Mouse (Mus musculus): ENCODE results near the gene Mief1. TPM values are rescaled to one million over a fixed set of nuclear protein-coding genes. Genes with fewer than 3 reads are reported as not detected.
A peak's percentile ranks its signal among the peaks of the same experiment; 100 is the strongest.

The Mief1 gene
- polyA plus RNA-seq, 1 experiment from 2014 or later, result 38.5 TPM

GRCm38 (mm10) chr15:80235535-80235934, 1.7 kb downstream of the Mief1 start, which contains the start of gene AC140267.1:
Gene AC140267.1, plus strand, starts transcription at chr15:80235835.
- Histone ChIP-seq H3K27me3 (ENCODE audit: control insufficient read depth, insufficient read depth, low read length) (no peaks in the 10 kb centered on the region), H3K4me3 (ENCODE audit: low read depth, low read length) (peak within 1 kb of the TSS; percentile 95), H3K9me3 (ENCODE audit: control insufficient read depth, low read length) (no peaks in the 10 kb centered on the region), H3K36me3 (ENCODE audit: control insufficient read depth, insufficient read depth, low read length) (no peaks in the 10 kb centered on the region), H3K4me1 (replicated peaks; ENCODE audit: control insufficient read depth, insufficient read depth, low read length) (no peaks in the 10 kb centered on the region), H3K4me2 (replicated peaks; ENCODE audit: low read depth, low read length) (peak within 1 kb of the TSS; percentile 80), H3K9ac (ENCODE audit: low read depth, low read length) (peak within 1 kb of the TSS; percentile 88), H3K27ac (ENCODE audit: low read depth, low read length) (no peak within 1 kb of the TSS)
- no peak for DNase-seq (ENCODE audit: low spot score)
- WGBS, result 95% methylated on average over 9 of the region's 9 CpGs
- ATAC-seq (ENCODE audit: low FRiP score), result no peak

- no peak overlapping the region for H3K9ac ChIP-seq (ENCODE audit: low read depth, low read length)
- H3K4me3 ChIP-seq (ENCODE audit: low read depth, low read length), result no peak overlapping the region
- no peak overlapping the region for H3K27ac ChIP-seq (ENCODE audit: low read depth, low read length)
- H3K27me3 ChIP-seq (ENCODE audit: control insufficient read depth, insufficient read depth, low read length), result no peaks in the 10 kb centered on the region
- ATAC-seq (ENCODE audit: low FRiP score), result no peak
- H3K9me3 ChIP-seq (ENCODE audit: control insufficient read depth, low read length), result no peaks in the 10 kb centered on the region
- peaks cover 18% of the 10 kb centered on the region; the same call in 1 of the 2 replicates for H3K36me3 ChIP-seq (ENCODE audit: control insufficient read depth, insufficient read depth, low read length)
- DNase-seq (ENCODE audit: low spot score), result no peak
- no peak overlapping the region for H3K4me2 ChIP-seq (replicated peaks; ENCODE audit: low read depth, low read length)
- no peaks in the 10 kb centered on the region for H3K4me1 ChIP-seq (replicated peaks; ENCODE audit: control insufficient read depth, insufficient read depth, low read length)
- 95% methylated on average over 12 of the region's 12 CpGs for WGBS
Observed at GRCm38 (mm10) chr15:80248135-80248534, 14.3 kb downstream of the Mief1 start.

- no peak overlapping the region for H3K9ac ChIP-seq (ENCODE audit: low read depth, low read length)
- no peaks in the 10 kb centered on the region for H3K27me3 ChIP-seq (ENCODE audit: control insufficient read depth, insufficient read depth, low read length)
- H3K4me1 ChIP-seq (replicated peaks; ENCODE audit: control insufficient read depth, insufficient read depth, low read length), result no peaks in the 10 kb centered on the region
- no peak for DNase-seq (ENCODE audit: low spot score)
- peaks cover 18% of the 10 kb centered on the region; the same call in 1 of the 2 replicates for H3K36me3 ChIP-seq (ENCODE audit: control insufficient read depth, insufficient read depth, low read length)
- H3K4me2 ChIP-seq (replicated peaks; ENCODE audit: low read depth, low read length), result no peak overlapping the region
- 100% methylated on average over 1 of the region's 1 CpGs for WGBS
- H3K27ac ChIP-seq (ENCODE audit: low read depth, low read length), result no peak overlapping the region
- H3K4me3 ChIP-seq (ENCODE audit: low read depth, low read length), result no peak overlapping the region
- no peak for ATAC-seq (ENCODE audit: low FRiP score)
- no peaks in the 10 kb centered on the region for H3K9me3 ChIP-seq (ENCODE audit: control insufficient read depth, low read length)
Observed at GRCm38 (mm10) chr15:80248596-80248995, 14.8 kb downstream of the Mief1 start.

GRCm38 (mm10) chr15:80249672-80250071, 15.9 kb downstream of the Mief1 start:
- H3K27ac ChIP-seq (ENCODE audit: low read depth, low read length), result no peak overlapping the region
- H3K4me2 ChIP-seq (replicated peaks; ENCODE audit: low read depth, low read length), result no peak overlapping the region
- DNase-seq (ENCODE audit: low spot score) (no peak), ATAC-seq (ENCODE audit: low FRiP score) (no peak)
- H3K27me3 ChIP-seq (ENCODE audit: control insufficient read depth, insufficient read depth, low read length), result no peaks in the 10 kb centered on the region
- H3K4me3 ChIP-seq (ENCODE audit: low read depth, low read length), result no peak overlapping the region
- H3K36me3 ChIP-seq (ENCODE audit: control insufficient read depth, insufficient read depth, low read length), result peaks cover 18% of the 10 kb centered on the region; the same call in 1 of the 2 replicates
- no peak overlapping the region for H3K9ac ChIP-seq (ENCODE audit: low read depth, low read length)
- peaks cover 4% of the 10 kb centered on the region; the same call in 1 of the 2 replicates for H3K4me1 ChIP-seq (replicated peaks; ENCODE audit: control insufficient read depth, insufficient read depth, low read length)
- WGBS, result 89% methylated on average over 10 of the region's 10 CpGs
- no peaks in the 10 kb centered on the region for H3K9me3 ChIP-seq (ENCODE audit: control insufficient read depth, low read length)

- H3K36me3 ChIP-seq (ENCODE audit: control insufficient read depth, insufficient read depth, low read length), result peaks cover 16% of the 10 kb centered on the region; the same call in 1 of the 2 replicates
- DNase-seq (ENCODE audit: low spot score), result no peak
- H3K27ac ChIP-seq (ENCODE audit: low read depth, low read length), result no peak overlapping the region
- no peak overlapping the region for H3K4me3 ChIP-seq (ENCODE audit: low read depth, low read length)
- WGBS, result 93% methylated on average over 6 of the region's 6 CpGs
- H3K27me3 ChIP-seq (ENCODE audit: control insufficient read depth, insufficient read depth, low read length), result no peaks in the 10 kb centered on the region
- H3K4me2 ChIP-seq (replicated peaks; ENCODE audit: low read depth, low read length), result no peak overlapping the region
- no peaks in the 10 kb centered on the region for H3K9me3 ChIP-seq (ENCODE audit: control insufficient read depth, low read length)
- no peak for ATAC-seq (ENCODE audit: low FRiP score)
- H3K4me1 ChIP-seq (replicated peaks; ENCODE audit: control insufficient read depth, insufficient read depth, low read length), result peaks cover 4% of the 10 kb centered on the region; the same call in 1 of the 2 replicates
- H3K9ac ChIP-seq (ENCODE audit: low read depth, low read length), result no peak overlapping the region
Observed at GRCm38 (mm10) chr15:80250586-80250985, 16.8 kb downstream of the Mief1 start.

- ATAC-seq (ENCODE audit: low FRiP score) (no peak), DNase-seq (ENCODE audit: low spot score) (no peak)
- H3K4me1 ChIP-seq (replicated peaks; ENCODE audit: control insufficient read depth, insufficient read depth, low read length), result peaks cover 12% of the 10 kb centered on the region; the same call in 1 of the 2 replicates
- no peaks in the 10 kb centered on the region for H3K9me3 ChIP-seq (ENCODE audit: control insufficient read depth, low read length)
- H3K36me3 ChIP-seq (ENCODE audit: control insufficient read depth, insufficient read depth, low read length), result peaks cover 28% of the 10 kb centered on the region
- WGBS, result 42% methylated on average over 2 of the region's 2 CpGs
- no peak overlapping the region for H3K9ac ChIP-seq (ENCODE audit: low read depth, low read length)
- H3K27me3 ChIP-seq (ENCODE audit: control insufficient read depth, insufficient read depth, low read length), result no peaks in the 10 kb centered on the region
- H3K27ac ChIP-seq (ENCODE audit: low read depth, low read length), result peak overlapping the region; percentile 91; the same call in 1 of the 2 replicates
- no peak overlapping the region for H3K4me3 ChIP-seq (ENCODE audit: low read depth, low read length)
- no peak overlapping the region for H3K4me2 ChIP-seq (replicated peaks; ENCODE audit: low read depth, low read length)
Observed at GRCm38 (mm10) chr15:80253530-80253929, 19.7 kb downstream of the Mief1 start.

GRCm38 (mm10) chr15:80254207-80254606, 20.4 kb downstream of the Mief1 start:
- no peaks in the 10 kb centered on the region for H3K9me3 ChIP-seq (ENCODE audit: control insufficient read depth, low read length)
- DNase-seq (ENCODE audit: low spot score) (no peak), ATAC-seq (ENCODE audit: low FRiP score) (no peak)

GRCm38 (mm10) chr15:80254847-80255645, 21.2 kb downstream of the Mief1 start, which contains the start of gene Atf4:
Gene Atf4, plus strand, starts transcription at chr15:80255184.
- Histone ChIP-seq H3K9ac (ENCODE audit: low read depth, low read length) (peak within 1 kb of the TSS; percentile 100), H3K4me2 (replicated peaks; ENCODE audit: low read depth, low read length) (peak within 1 kb of the TSS; percentile 86), H3K27me3 (ENCODE audit: control insufficient read depth, insufficient read depth, low read length) (no peaks in the 10 kb centered on the region), H3K4me1 (replicated peaks; ENCODE audit: control insufficient read depth, insufficient read depth, low read length) (peaks cover 12% of the 10 kb centered on the region; the same call in 1 of the 2 replicates), H3K36me3 (ENCODE audit: control insufficient read depth, insufficient read depth, low read length) (peaks cover 22% of the 10 kb centered on the region), H3K27ac (ENCODE audit: low read depth, low read length) (peak within 1 kb of the TSS; percentile 96), H3K4me3 (ENCODE audit: low read depth, low read length) (peak within 1 kb of the TSS; percentile 100), H3K9me3 (ENCODE audit: control insufficient read depth, low read length) (no peaks in the 10 kb centered on the region)
- ATAC-seq (ENCODE audit: low FRiP score) (peak; percentile 95), DNase-seq (ENCODE audit: low spot score) (peak; percentile 95)
- under 1% methylated on average over 52 of the region's 62 CpGs for WGBS

More at GRCm38 (mm10) chr15:80254207-80254606, 20.4 kb downstream of the Mief1 start:
- Histone ChIP-seq H3K36me3 (ENCODE audit: control insufficient read depth, insufficient read depth, low read length) (peaks cover 27% of the 10 kb centered on the region), H3K4me2 (replicated peaks; ENCODE audit: low read depth, low read length) (peak overlapping the region; percentile 84), H3K4me1 (replicated peaks; ENCODE audit: control insufficient read depth, insufficient read depth, low read length) (peaks cover 12% of the 10 kb centered on the region; the same call in 1 of the 2 replicates), H3K9ac (ENCODE audit: low read depth, low read length) (peak overlapping the region; percentile 77), H3K4me3 (ENCODE audit: low read depth, low read length) (peak overlapping the region; percentile 100), H3K27me3 (ENCODE audit: control insufficient read depth, insufficient read depth, low read length) (no peaks in the 10 kb centered on the region), H3K27ac (ENCODE audit: low read depth, low read length) (peak overlapping the region; percentile 91)
- 59% methylated on average over 6 of the region's 6 CpGs for WGBS

Data from hindbrain, embryonic 11.5 days (tissue).